Mouse (Mus musculus): ENCODE data around the gene Fthl17d. TPM values are rescaled to one million over a fixed set of nuclear protein-coding genes. Genes with fewer than 3 reads are reported as not detected.
A peak's percentile ranks its signal among the peaks of the same experiment; 100 is the strongest.
"Not testable (repeated sequence)": the region's sequence is repeated elsewhere in the genome, so short reads cannot be mapped to it uniquely, and the experiment has no call there.

The Fthl17d gene
- polyA plus RNA-seq (2012; rRNA removed) = not detected in 2 replicates

DNA sequence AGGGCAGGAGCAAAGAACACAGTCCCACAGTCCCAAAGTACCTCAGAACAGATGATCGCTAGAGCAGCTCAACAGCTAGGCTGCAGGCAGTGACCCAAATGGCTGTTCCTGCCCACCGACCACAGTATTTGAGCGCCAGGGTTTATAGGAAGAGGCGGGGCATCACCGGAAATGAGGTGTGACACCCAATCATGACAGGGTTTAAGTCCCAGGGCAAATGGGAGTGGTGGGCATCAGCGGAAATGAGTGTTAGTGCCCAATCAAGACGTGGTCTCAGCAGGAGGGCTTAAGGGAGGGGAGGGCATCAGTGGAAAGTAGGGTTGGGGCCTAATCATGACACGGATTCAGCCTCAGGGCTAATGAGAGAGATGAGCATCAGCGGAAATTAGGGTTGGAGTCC, at the start of gene Fthl17d:
Gene Fthl17d, minus strand, starts transcription at position 101 of the 400 bp plus-strand sequence.
- not testable (repeated sequence) for DNase-seq (ENCODE audit: low spot score)

DNA sequence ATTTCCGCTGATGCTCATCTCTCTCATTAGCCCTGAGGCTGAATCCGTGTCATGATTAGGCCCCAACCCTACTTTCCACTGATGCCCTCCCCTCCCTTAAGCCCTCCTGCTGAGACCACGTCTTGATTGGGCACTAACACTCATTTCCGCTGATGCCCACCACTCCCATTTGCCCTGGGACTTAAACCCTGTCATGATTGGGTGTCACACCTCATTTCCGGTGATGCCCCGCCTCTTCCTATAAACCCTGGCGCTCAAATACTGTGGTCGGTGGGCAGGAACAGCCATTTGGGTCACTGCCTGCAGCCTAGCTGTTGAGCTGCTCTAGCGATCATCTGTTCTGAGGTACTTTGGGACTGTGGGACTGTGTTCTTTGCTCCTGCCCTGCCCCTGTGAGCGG, 46.6 kb upstream of the Fthl17d start, which contains the start of gene Fthl17e:
Gene Fthl17e, plus strand, starts transcription at position 301 of the 400 bp plus-strand sequence.
- not testable (repeated sequence) for DNase-seq (ENCODE audit: low spot score)

DNA sequence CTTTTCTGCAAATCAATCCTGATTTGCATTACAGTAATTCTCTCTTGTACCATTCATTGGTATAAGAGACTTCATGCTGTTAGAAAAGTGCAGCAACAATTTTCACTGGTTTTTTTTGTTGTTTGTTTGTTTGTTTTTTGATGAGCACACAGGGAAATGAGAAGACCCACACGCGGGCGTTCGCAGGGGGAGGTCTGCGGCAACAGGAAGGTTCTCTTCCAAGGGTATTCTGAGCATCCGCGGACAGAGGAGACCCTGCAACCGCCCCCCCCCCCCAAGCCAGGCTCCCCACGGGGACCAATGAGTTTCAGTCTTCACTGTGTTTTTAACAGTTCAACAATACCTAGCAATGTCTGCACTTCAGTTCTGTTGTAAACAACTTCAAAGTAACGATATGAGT, 32.9 kb upstream of the Fthl17d start:
- no peak for DNase-seq (ENCODE audit: low spot score)

DNA sequence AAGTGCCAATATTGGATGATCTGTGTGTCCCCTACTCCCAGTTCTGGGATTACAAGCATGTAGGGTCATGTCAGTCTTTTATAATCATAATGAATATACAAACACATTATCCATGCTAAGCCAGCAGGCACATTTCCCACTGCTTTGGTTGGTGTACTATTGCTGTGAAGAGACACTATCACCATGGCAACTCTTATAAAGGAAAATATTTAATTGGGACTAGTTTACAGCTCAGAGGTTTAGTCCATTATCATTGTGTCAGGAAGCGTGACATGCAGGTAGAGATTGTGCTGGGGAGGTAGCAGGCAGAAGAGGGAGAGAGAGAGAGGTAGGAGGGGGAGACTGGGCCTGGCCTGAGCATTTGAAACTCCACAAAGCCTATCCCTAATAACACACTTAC, 29.5 kb upstream of the Fthl17d start:
- DNase-seq (ENCODE audit: low spot score) = no peak

DNA sequence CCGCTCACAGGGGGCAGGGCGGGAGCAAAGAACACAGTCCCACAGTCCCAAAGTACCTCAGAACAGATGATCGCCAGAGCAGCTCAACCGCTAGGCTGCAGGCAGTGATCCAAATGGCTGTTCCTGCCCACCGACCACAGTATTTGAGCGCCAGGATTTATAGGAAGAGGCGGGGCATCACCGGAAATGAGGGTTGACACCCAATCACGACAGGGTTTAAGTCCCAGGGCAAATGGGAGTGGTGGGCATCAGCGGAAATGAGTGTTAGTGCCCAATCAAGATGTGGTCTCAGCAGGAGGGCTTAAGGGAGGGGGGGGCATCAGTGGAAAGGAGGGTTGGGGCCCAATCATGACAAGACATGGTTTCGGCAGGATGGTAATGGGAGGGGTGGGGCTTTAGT, 10.1 kb downstream of the Fthl17d start, which contains the start of gene Fthl17c:
Gene Fthl17c, minus strand, starts transcription at position 101 of the 400 bp plus-strand sequence.
- not testable (repeated sequence) for DNase-seq (ENCODE audit: low spot score)

DNA sequence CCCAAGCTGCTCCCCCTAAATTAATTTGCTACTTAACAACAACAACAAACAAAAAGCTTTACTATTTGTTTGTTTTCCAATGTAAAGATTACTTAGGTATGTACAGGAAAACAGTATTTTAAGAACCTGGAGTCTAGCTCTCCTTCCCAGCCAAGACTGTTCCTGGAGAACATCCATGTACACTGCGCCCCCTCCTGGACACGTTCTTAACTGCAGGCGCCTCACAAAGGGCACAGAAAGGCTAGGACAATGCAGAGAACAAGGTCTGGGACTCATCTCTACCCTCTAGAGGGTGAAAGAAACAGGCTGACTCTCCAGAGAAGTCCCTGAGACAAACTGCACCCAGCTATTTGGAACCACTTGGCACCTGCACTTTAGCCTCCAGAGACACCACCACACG, 21.9 kb downstream of the Fthl17d start:
- DNase-seq (ENCODE audit: low spot score) = not testable (repeated sequence)

DNA sequence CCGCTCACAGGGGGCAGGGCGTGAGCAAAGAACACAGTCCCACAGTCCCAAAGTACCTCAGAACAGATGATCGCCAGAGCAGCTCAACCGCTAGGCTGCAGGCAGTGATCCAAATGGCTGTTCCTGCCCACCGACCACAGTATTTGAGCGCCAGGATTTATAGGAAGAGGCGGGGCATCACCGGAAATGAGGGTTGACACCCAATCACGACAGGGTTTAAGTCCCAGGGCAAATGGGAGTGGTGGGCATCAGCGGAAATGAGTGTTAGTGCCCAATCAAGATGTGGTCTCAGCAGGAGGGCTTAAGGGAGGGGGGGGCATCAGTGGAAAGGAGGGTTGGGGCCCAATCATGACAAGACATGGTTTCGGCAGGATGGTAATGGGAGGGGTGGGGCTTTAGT, 23.7 kb downstream of the Fthl17d start, which contains the start of gene Fthl17b:
Gene Fthl17b, minus strand, starts transcription at position 101 of the 400 bp plus-strand sequence.
- DNase-seq (ENCODE audit: low spot score) = not testable (repeated sequence)

DNA sequence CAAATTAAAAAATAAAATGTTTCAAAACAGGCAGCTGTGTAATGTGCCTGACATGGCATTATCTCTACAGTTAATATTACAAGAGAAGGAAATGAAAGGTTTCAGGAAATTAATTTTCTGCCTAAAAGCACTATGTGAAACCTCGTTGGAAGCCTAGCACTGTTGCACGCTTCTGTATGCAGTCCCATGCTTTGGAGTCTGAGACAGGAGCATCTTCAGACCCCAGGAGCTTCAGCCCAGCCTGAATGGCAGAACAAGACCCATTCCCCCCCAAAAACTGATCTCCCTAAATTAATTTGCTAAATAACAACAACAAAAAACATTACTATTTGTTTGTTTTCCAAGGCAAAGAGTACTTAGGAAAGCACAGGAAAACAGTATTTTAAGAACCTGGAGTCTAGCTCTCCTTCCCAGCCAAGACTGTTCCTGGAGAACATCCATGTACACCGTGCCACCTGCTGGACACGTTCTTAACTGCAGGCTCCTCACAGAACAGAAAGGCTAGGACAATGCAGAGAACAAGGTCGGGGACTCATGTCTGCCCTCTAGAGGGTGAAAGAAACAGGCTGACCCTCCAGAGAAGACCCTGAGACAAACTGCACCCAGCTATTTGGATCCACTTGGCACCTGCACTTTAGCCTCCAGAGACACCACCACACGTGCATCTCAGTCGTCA, 38.3 kb downstream of the Fthl17d start:
- peak; percentile 50 for DNase-seq (ENCODE audit: low spot score)

DNA sequence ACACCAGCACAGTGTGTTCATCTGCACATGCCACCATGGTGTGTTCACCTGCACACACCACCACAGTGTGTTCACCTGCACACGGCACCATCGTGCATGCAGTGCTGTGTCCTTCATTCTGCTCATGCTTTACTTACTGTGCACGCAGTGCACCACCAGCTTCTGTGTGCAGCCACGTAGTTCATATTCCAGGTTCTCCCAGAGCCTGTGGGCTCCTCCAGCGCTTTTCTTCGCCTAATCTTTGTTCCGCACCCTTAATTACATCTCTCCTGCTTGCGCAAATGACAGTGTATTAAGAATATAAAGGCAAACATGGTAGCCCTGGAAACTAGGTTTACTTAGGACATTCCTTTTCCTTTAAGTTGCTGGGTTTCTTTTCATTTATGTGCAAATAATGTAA, 42.5 kb downstream of the Fthl17d start:
- no peak for DNase-seq (ENCODE audit: low spot score)

Other genes starting within 250 kb of the Fthl17d start
- not detected in 2 replicates for gene Ssx9, start 238.3 kb downstream of the Fthl17d start, polyA plus RNA-seq (2012; rRNA removed)
- not detected in 2 replicates for gene Ssxb5, start 183.1 kb downstream of the Fthl17d start, polyA plus RNA-seq (2012; rRNA removed)
- gene Gm6592, start 142.8 kb downstream of the Fthl17d start, polyA plus RNA-seq (2012; rRNA removed) = not detected in 2 replicates
- gene Gm5751, start 112.5 kb downstream of the Fthl17d start, polyA plus RNA-seq (2012; rRNA removed) = not detected in 2 replicates
- gene B630019K06Rik, start 94.4 kb downstream of the Fthl17d start, polyA plus RNA-seq (2012; rRNA removed) = 2.1 and 2.2 TPM in 2 replicates
- gene Fthl17b, start 23.8 kb downstream of the Fthl17d start, polyA plus RNA-seq (2012; rRNA removed) = not detected in 2 replicates
- not detected in 2 replicates for gene Fthl17c, start 10.2 kb downstream of the Fthl17d start, polyA plus RNA-seq (2012; rRNA removed)
- gene Fthl17e, start 46.7 kb upstream of the Fthl17d start, polyA plus RNA-seq (2012; rRNA removed) = not detected in 2 replicates
- not detected in 2 replicates for gene Fthl17f, start 76.3 kb upstream of the Fthl17d start, polyA plus RNA-seq (2012; rRNA removed)
- gene 4930402K13Rik, start 117.8 kb upstream of the Fthl17d start, polyA plus RNA-seq (2012; rRNA removed) = not detected in 2 replicates
- 3.4 and 3.5 TPM in 2 replicates for gene Lancl3, start 213.1 kb upstream of the Fthl17d start, polyA plus RNA-seq (2012; rRNA removed)